Mouse (Mus musculus) splenic B cell, adult 2 months (primary cell): ENCODE measurements around the gene Kdm4c.

Source experiments
- DNase-seq: peaks from one replicate; pipeline ENCODE4 v3.0.0-alpha.2; 2011; ENCODE audit warnings: low read depth, low spot score
- H3K27me3 ChIP-seq: 2 replicates; pipeline ENCODE4 v1.6.1; 2012; ENCODE audit warnings: mild to moderate bottlenecking, low read length, moderate library complexity, mixed read lengths; ENCODE audit not compliant: control insufficient read depth, poor library complexity, insufficient read depth, severe bottlenecking
- H3K36me3 ChIP-seq: 2 replicates; pipeline ENCODE4 v1.6.1; 2012; ENCODE audit warnings: mild to moderate bottlenecking, low read length, moderate library complexity, mixed read lengths; ENCODE audit not compliant: control insufficient read depth, poor library complexity, insufficient read depth, severe bottlenecking

Kdm4c gene

GRCm38 (mm10) chr4:74271180-74271579, 28.9 kb downstream of the Kdm4c start:
- Histone ChIP-seq H3K36me3 (peaks cover 4% of the 10 kb centered on the region; the same call in 1 of the 2 replicates), H3K27me3 (no peaks in the 10 kb centered on the region)
- no peak for DNase-seq

GRCm38 (mm10) chr4:74277486-74277885, 35.2 kb downstream of the Kdm4c start:
- Histone ChIP-seq H3K27me3 (no peaks in the 10 kb centered on the region), H3K36me3 (0 out of 2 replicates have a peak, but pooled peaks cover 2% of the 10 kb centered on the region)
- no peak for DNase-seq

GRCm38 (mm10) chr4:74280170-74280569, 37.9 kb downstream of the Kdm4c start:
- Histone ChIP-seq H3K27me3 (no peaks in the 10 kb centered on the region), H3K36me3 (0 out of 2 replicates have a peak, but pooled peaks cover 2% of the 10 kb centered on the region)
- peak; percentile 34 for DNase-seq

GRCm38 (mm10) chr4:74287851-74288250, 45.6 kb downstream of the Kdm4c start:
- no peaks in the 10 kb centered on the region for H3K27me3 ChIP-seq
- 0 out of 2 replicates have a peak, but pooled peaks cover 3% of the 10 kb centered on the region for H3K36me3 ChIP-seq
- no peak for DNase-seq

GRCm38 (mm10) chr4:74294726-74295125, 52.4 kb downstream of the Kdm4c start:
- Histone ChIP-seq H3K27me3 (no peaks in the 10 kb centered on the region), H3K36me3 (no peaks in the 10 kb centered on the region; the same call in 1 of the 2 replicates)

GRCm38 (mm10) chr4:74305315-74306105, 63.2 kb downstream of the Kdm4c start:
- Histone ChIP-seq H3K36me3 (no peaks in the 10 kb centered on the region), H3K27me3 (no peaks in the 10 kb centered on the region; the same call in 1 of the 2 replicates)
- no peak for DNase-seq

More at GRCm38 (mm10) chr4:74294726-74295125, 52.4 kb downstream of the Kdm4c start:
- no peak for DNase-seq

- Histone ChIP-seq H3K27me3 (no peaks in the 10 kb centered on the region), H3K36me3 (no peaks in the 10 kb centered on the region)
- no peak for DNase-seq
These were observed 68.8 kb downstream of the Kdm4c start for GRCm38 (mm10) chr4:74311135-74311534.

GRCm38 (mm10) chr4:74312858-74313257, 70.6 kb downstream of the Kdm4c start:
- H3K27me3 ChIP-seq, result no peaks in the 10 kb centered on the region
- no peaks in the 10 kb centered on the region for H3K36me3 ChIP-seq
- no peak for DNase-seq

GRCm38 (mm10) chr4:74315388-74315787, 73.1 kb downstream of the Kdm4c start:
- no peaks in the 10 kb centered on the region for H3K27me3 ChIP-seq
- no peaks in the 10 kb centered on the region for H3K36me3 ChIP-seq
- DNase-seq, result no peak

- peak; percentile 27 for DNase-seq
- H3K36me3 ChIP-seq, result 0 out of 2 replicates have a peak, but pooled peaks cover 3% of the 10 kb centered on the region
These were observed 77.0 kb downstream of the Kdm4c start for GRCm38 (mm10) chr4:74319313-74319712.

GRCm38 (mm10) chr4:74357479-74357878, 115.2 kb downstream of the Kdm4c start:
- no peak for DNase-seq
- peaks cover 6% of the 10 kb centered on the region for H3K36me3 ChIP-seq
- H3K27me3 ChIP-seq, result no peaks in the 10 kb centered on the region

More at GRCm38 (mm10) chr4:74319313-74319712, 77.0 kb downstream of the Kdm4c start:
- H3K27me3 ChIP-seq, result no peaks in the 10 kb centered on the region

- Histone ChIP-seq H3K27me3 (no peaks in the 10 kb centered on the region), H3K36me3 (peaks cover 6% of the 10 kb centered on the region)
- DNase-seq, result no peak
These were observed 118.0 kb downstream of the Kdm4c start for GRCm38 (mm10) chr4:74360274-74360673.

GRCm38 (mm10) chr4:74386583-74386982, 144.3 kb downstream of the Kdm4c start:
- Histone ChIP-seq H3K27me3 (no peaks in the 10 kb centered on the region), H3K36me3 (peaks cover 13% of the 10 kb centered on the region)
- DNase-seq, result no peak

- DNase-seq, result no peak
- Histone ChIP-seq H3K27me3 (no peaks in the 10 kb centered on the region), H3K36me3 (peaks cover 19% of the 10 kb centered on the region)
These were observed 150.9 kb downstream of the Kdm4c start for GRCm38 (mm10) chr4:74393162-74393561.

- peak; percentile 5 for DNase-seq
- Histone ChIP-seq H3K36me3 (peaks cover 14% of the 10 kb centered on the region; the same call in 1 of the 2 replicates), H3K27me3 (no peaks in the 10 kb centered on the region)
These were observed 154.3 kb downstream of the Kdm4c start for GRCm38 (mm10) chr4:74396562-74396961.
